Mouse (Mus musculus): ENCODE measurements around the gene Tsc22d4. TPM values are rescaled to one million over a fixed set of nuclear protein-coding genes. Genes with fewer than 3 reads are reported as not detected.
"Not testable (repeated sequence)": the region's sequence is repeated elsewhere in the genome, so short reads cannot be mapped to it uniquely, and the experiment has no call there.

The Tsc22d4 gene
- 10 to 100 TPM; 57.8 to 59.1 TPM for total RNA-seq (2021)
- long read RNA-seq, experiment 1, transcript Tsc22d4-202 (5 exons, 3,983 nt), result major isoform, 19 of 45 reads
- long read RNA-seq, experiment 1, partial matches to known transcripts, result 7 of 45 reads
- long read RNA-seq, experiment 1, other reads (novel, unspliced or antisense), result 12 of 45 reads
- long read RNA-seq, experiment 2, transcript Tsc22d4-202 (5 exons, 3,983 nt), result major isoform, 45 of 82 reads
- long read RNA-seq, experiment 2, partial matches to known transcripts, result 26 of 82 reads
- long read RNA-seq, experiment 2, other reads (novel, unspliced or antisense), result 8 of 82 reads

GRCm38 (mm10) chr5:137745214-137746171 is at the start of gene Tsc22d4:
Gene Tsc22d4, plus strand, starts transcription at chr5:137745730.
- peak; percentile 92 for DNase-seq

GRCm38 (mm10) chr5:137695930-137696329 is 49.6 kb upstream of the Tsc22d4 start:
- DNase-seq, result no peak

GRCm38 (mm10) chr5:137699080-137699479 is 46.5 kb upstream of the Tsc22d4 start:
- DNase-seq, result no peak

GRCm38 (mm10) chr5:137699850-137700249 is 45.7 kb upstream of the Tsc22d4 start:
- no peak for DNase-seq

GRCm38 (mm10) chr5:137705242-137705641 is 40.3 kb upstream of the Tsc22d4 start:
- DNase-seq, result no peak

- DNase-seq, result no peak
Observed at GRCm38 (mm10) chr5:137706913-137707633, 38.5 kb upstream of the Tsc22d4 start.

- no peak for DNase-seq
Observed at GRCm38 (mm10) chr5:137713454-137713853, 32.1 kb upstream of the Tsc22d4 start.

- no peak for DNase-seq
Observed at GRCm38 (mm10) chr5:137715685-137716084, 29.8 kb upstream of the Tsc22d4 start.

GRCm38 (mm10) chr5:137718020-137718790 is 27.3 kb upstream of the Tsc22d4 start:
- DNase-seq, result no peak

- no peak for DNase-seq
Observed at GRCm38 (mm10) chr5:137719088-137719487, 26.4 kb upstream of the Tsc22d4 start.

GRCm38 (mm10) chr5:137720558-137721164 is 24.9 kb upstream of the Tsc22d4 start:
- not testable (repeated sequence) for DNase-seq

GRCm38 (mm10) chr5:137723840-137724239 is 21.7 kb upstream of the Tsc22d4 start:
- no peak for DNase-seq

GRCm38 (mm10) chr5:137726767-137727166 is 18.8 kb upstream of the Tsc22d4 start:
- no peak for DNase-seq

GRCm38 (mm10) chr5:137733638-137734288 is 11.8 kb upstream of the Tsc22d4 start:
- no peak for DNase-seq

- DNase-seq, result no peak
Observed at GRCm38 (mm10) chr5:137734289-137735061, 11.1 kb upstream of the Tsc22d4 start.

GRCm38 (mm10) chr5:137737400-137737940 is 8.1 kb upstream of the Tsc22d4 start:
- no peak for DNase-seq

- DNase-seq, result no peak
Observed at GRCm38 (mm10) chr5:137738516-137738915, 7.0 kb upstream of the Tsc22d4 start.

GRCm38 (mm10) chr5:137739471-137739870 is 6.1 kb upstream of the Tsc22d4 start:
- DNase-seq, result no peak

GRCm38 (mm10) chr5:137740506-137740905 is 5.0 kb upstream of the Tsc22d4 start:
- DNase-seq, result no peak

All from gastrocnemius, postnatal 25 days (tissue).